Mouse (Mus musculus) neural tube, embryonic 14.5 days (tissue): Measurements from ENCODE around the gene Carns1. TPM values are rescaled to one million over a fixed set of nuclear protein-coding genes. Genes with fewer than 3 reads are reported as not detected.
A peak's percentile ranks its signal among the peaks of the same experiment; 100 is the strongest.

Source experiments
- ATAC-seq: fragments of 200-750 bp; cut with Nextera tagmentation; 2 replicates; pipeline ENCODE4 v1.8.0; 2017; ENCODE audit warnings: low read depth, mild to moderate bottlenecking, moderate TSS enrichment, moderate library complexity
- H3K27ac ChIP-seq: fragments of 300-500 bp; sonication (generic); 2 replicates; pipeline ENCODE4 v1.5.1; 2014; ENCODE audit warnings: low read depth, mild to moderate bottlenecking, control low read depth, low read length, moderate library complexity, mixed read lengths
- H3K27me3 ChIP-seq: fragments of 300-500 bp; sonication (generic); 2 replicates; pipeline ENCODE4 v1.6.1; 2014; ENCODE audit warnings: low read length; ENCODE audit not compliant: control insufficient read depth, insufficient read depth
- H3K36me3 ChIP-seq: fragments of 300-500 bp; sonication (generic); 2 replicates; pipeline ENCODE4 v1.6.1; 2014; ENCODE audit warnings: low read length, mixed read lengths; ENCODE audit not compliant: control insufficient read depth, insufficient read depth
- H3K4me1 ChIP-seq: fragments of 300-500 bp; sonication (generic); 2 replicates; pipeline ENCODE4 v1.6.1; 2014; ENCODE audit warnings: low read length; ENCODE audit not compliant: control insufficient read depth, insufficient read depth
- H3K4me2 ChIP-seq: fragments of 300-500 bp; sonication (generic); 2 replicates; pipeline ENCODE4 v1.6.1; 2014; ENCODE audit warnings: mild to moderate bottlenecking, low read depth, low read length, control low read depth
- H3K4me3 ChIP-seq: fragments of 300-500 bp; sonication (generic); 2 replicates; pipeline ENCODE4 v1.5.1; 2014; ENCODE audit warnings: low read depth, low read length, control low read depth, mixed read lengths
- H3K9ac ChIP-seq: fragments of 300-500 bp; sonication (generic); replicated peaks from 2 replicates; pipeline ENCODE4 v1.6.1; 2014; ENCODE audit warnings: low read depth, mild to moderate bottlenecking, control low read depth, low read length, mixed read lengths
- H3K9me3 ChIP-seq: fragments of 300-500 bp; sonication (generic); 2 replicates; pipeline ENCODE4 v1.6.1; 2016; ENCODE audit warnings: low read length; ENCODE audit not compliant: control insufficient read depth
- WGBS: fragments of 180-500 bp; shearing (Covaris S2); extraction: QIAGEN DNeasy Blood & Tissue Kit; methylation state at CpG from one replicate; pipeline ENCODE4 v1.1.7; 2014; 5-methylcytosine and 5-hydroxymethylcytosine counted together
- polyA plus RNA-seq: library from polyadenylated mRNA; unstranded; fragments of >200 nt; fragmentation: Nextera tagmentation; extraction: Ambion mirVana; gene quantifications from 2 replicates; pipeline ENCODE4 v1.2.1, GENCODE M21; 2014

Gene Carns1
- polyA plus RNA-seq, 1 experiment from 2014 or later: 3.0 TPM

DNA sequence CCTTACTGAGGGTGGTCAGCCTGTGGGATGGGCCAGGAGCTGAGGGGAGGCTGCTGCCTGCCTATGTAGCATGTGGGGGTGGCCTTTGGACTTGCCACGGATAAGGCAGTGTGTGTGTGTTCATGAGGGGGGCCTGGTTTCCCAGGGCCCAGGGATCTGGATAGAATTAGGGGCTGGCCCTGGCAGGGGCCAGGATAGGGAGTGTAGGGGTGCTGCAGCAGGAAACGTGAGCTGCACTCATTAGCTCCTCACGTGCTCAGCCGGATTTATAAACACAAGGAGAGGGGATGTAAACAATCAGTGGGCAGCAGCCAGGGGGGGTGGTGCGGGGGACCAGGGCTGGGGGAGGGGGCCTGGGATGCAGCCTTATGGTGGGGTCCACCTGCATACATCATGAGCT, 41.9 kb upstream of the Carns1 start:
- Histone ChIP-seq H3K9me3 (no peaks in the 10 kb centered on the region), H3K27ac (no peak overlapping the region), H3K9ac (no peak overlapping the region), H3K27me3 (peaks cover 18% of the 10 kb centered on the region; the same call in 1 of the 2 replicates), H3K4me3 (no peak overlapping the region), H3K36me3 (no peaks in the 10 kb centered on the region), H3K4me1 (peaks cover 14% of the 10 kb centered on the region; the same call in 1 of the 2 replicates), H3K4me2 (no peak overlapping the region)
- no peak for ATAC-seq
- 14% methylated on average over 5 of the region's 5 CpGs for WGBS

GRCm38 (mm10) chr19:4216041-4216685, 40.9 kb upstream of the Carns1 start:
- Histone ChIP-seq H3K27ac (no peak overlapping the region), H3K4me3 (no peak overlapping the region), H3K36me3 (no peaks in the 10 kb centered on the region), H3K27me3 (peaks cover 18% of the 10 kb centered on the region; the same call in 1 of the 2 replicates), H3K9me3 (no peaks in the 10 kb centered on the region), H3K4me1 (peaks cover 14% of the 10 kb centered on the region; the same call in 1 of the 2 replicates), H3K4me2 (peak overlapping the region; percentile 16; the same call in 1 of the 2 replicates), H3K9ac (no peak overlapping the region)
- 20% methylated on average over 14 of the region's 14 CpGs for WGBS
- ATAC-seq: no peak

GRCm38 (mm10) chr19:4215451-4215840, 40.2 kb upstream of the Carns1 start:
- no peaks in the 10 kb centered on the region for H3K9me3 ChIP-seq
- H3K27me3 ChIP-seq: peaks cover 18% of the 10 kb centered on the region; the same call in 1 of the 2 replicates
- peak overlapping the region; percentile 94 for H3K4me2 ChIP-seq
- ATAC-seq: no peak
- H3K27ac ChIP-seq: no peak overlapping the region
- WGBS: 4% methylated on average over 20 of the region's 21 CpGs
- H3K4me3 ChIP-seq: peak overlapping the region; percentile 44
- H3K4me1 ChIP-seq: peaks cover 14% of the 10 kb centered on the region; the same call in 1 of the 2 replicates
- peak overlapping the region; percentile 56 for H3K9ac ChIP-seq
- H3K36me3 ChIP-seq: no peaks in the 10 kb centered on the region

GRCm38 (mm10) chr19:4214771-4215450, 39.6 kb upstream of the Carns1 start:
- WGBS: 0% methylated on average over 59 of the region's 81 CpGs
- H3K9ac ChIP-seq: peak overlapping the region; percentile 56
- H3K9me3 ChIP-seq: no peaks in the 10 kb centered on the region
- peak overlapping the region; percentile 44 for H3K4me3 ChIP-seq
- H3K36me3 ChIP-seq: no peaks in the 10 kb centered on the region
- peak overlapping the region; percentile 94 for H3K4me2 ChIP-seq
- H3K27me3 ChIP-seq: peaks cover 18% of the 10 kb centered on the region; the same call in 1 of the 2 replicates
- H3K27ac ChIP-seq: no peak overlapping the region
- H3K4me1 ChIP-seq: peaks cover 14% of the 10 kb centered on the region; the same call in 1 of the 2 replicates
- ATAC-seq: peak; percentile 50; the same call in 1 of the 2 replicates

GRCm38 (mm10) chr19:4214071-4214770, 38.9 kb upstream of the Carns1 start, which contains the start of the genes Clcf1 and AC109138.7:
Clcf1 (plus strand) TSS chr19:4214238.
AC109138.7 (plus strand) TSS chr19:4214357.
- ATAC-seq: peak; percentile 55; the same call in 1 of the 2 replicates
- no peaks in the 10 kb centered on the region for H3K36me3 ChIP-seq
- peak within 1 kb of the TSS; percentile 94 for H3K4me2 ChIP-seq
- peaks cover 14% of the 10 kb centered on the region; the same call in 1 of the 2 replicates for H3K4me1 ChIP-seq
- no peaks in the 10 kb centered on the region for H3K9me3 ChIP-seq
- H3K27ac ChIP-seq: no peak within 1 kb of the TSS
- 0% methylated on average over 32 of the region's 49 CpGs for WGBS
- H3K4me3 ChIP-seq: peak within 1 kb of the TSS; percentile 44
- H3K9ac ChIP-seq: peak within 1 kb of the TSS; percentile 56
- H3K27me3 ChIP-seq: peaks cover 18% of the 10 kb centered on the region; the same call in 1 of the 2 replicates

DNA sequence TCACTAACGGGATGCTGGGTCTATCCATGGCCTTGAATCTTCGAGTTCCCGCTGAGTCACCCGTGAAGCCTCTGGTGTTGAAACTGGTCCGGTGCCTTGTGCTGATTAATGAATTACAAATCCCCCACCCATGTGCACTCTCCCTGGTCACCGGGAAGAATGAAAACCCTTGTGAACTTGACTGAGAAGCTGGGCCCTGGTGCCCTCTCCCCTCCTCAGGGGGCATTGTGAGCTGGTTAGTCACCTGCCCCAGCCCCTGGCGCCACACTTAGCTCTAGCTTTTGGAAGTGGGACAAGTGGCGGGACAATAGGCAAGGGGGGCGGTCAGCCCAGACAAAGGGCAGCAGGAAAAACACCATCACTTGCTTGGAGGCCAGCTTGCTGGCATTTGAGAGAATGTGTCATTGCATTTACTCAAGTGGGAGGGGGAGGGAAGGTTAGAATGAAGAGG, 38.3 kb upstream of the Carns1 start:
- Histone ChIP-seq H3K4me3 (no peak overlapping the region; the same call in 1 of the 2 replicates), H3K27ac (no peak overlapping the region), H3K4me2 (no peak overlapping the region; the same call in 1 of the 2 replicates), H3K9ac (no peak overlapping the region), H3K4me1 (peaks cover 14% of the 10 kb centered on the region; the same call in 1 of the 2 replicates), H3K27me3 (peaks cover 18% of the 10 kb centered on the region; the same call in 1 of the 2 replicates), H3K36me3 (no peaks in the 10 kb centered on the region), H3K9me3 (no peaks in the 10 kb centered on the region)
- 2% methylated on average over 9 of the region's 9 CpGs for WGBS
- ATAC-seq: no peak

DNA sequence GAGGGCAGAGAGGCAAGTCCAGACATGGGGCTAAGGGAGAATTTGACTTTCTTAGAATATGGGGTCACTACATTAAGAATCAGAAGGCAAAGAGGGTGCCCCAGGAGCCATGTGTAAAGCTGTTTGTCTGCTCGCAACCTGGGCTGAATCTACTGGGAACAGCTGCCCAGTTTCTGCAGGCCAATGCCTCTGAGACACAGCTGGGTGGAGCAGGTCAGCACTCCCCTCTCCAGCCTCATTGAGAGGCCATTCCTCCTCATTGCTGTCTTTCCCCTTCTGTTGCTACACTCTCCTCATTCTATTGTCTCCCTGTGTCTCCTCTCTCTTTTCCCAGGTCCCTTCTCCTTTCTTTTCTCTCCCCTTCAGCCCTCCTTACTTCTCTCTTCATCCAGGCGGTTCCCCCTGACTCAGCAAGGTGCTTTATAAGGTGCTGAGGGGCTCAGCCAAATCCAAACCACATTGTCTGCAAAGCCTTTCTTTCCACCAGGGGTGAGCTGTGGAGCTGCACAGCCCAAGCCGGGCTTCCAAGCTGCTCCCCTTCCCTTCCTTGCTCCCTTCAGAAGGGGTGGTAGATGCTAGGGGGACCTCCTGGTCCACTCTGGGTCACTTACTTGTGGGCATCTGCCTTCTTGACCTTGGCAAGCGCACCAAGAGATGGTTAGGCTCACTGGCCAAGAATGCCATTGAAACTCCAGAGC, 36.8 kb upstream of the Carns1 start:
- Histone ChIP-seq H3K36me3 (no peaks in the 10 kb centered on the region), H3K9ac (no peak overlapping the region), H3K4me2 (no peak overlapping the region), H3K27me3 (peaks cover 15% of the 10 kb centered on the region; the same call in 1 of the 2 replicates), H3K27ac (no peak overlapping the region), H3K9me3 (no peaks in the 10 kb centered on the region), H3K4me1 (peaks cover 14% of the 10 kb centered on the region; the same call in 1 of the 2 replicates), H3K4me3 (no peak overlapping the region)
- no peak for ATAC-seq
- WGBS: 35% methylated on average over 4 of the region's 4 CpGs

- Histone ChIP-seq H3K4me1 (no peaks in the 10 kb centered on the region), H3K27ac (no peak overlapping the region), H3K4me2 (no peak overlapping the region), H3K9me3 (no peaks in the 10 kb centered on the region), H3K4me3 (no peak overlapping the region), H3K27me3 (peaks cover 1% of the 10 kb centered on the region; the same call in 1 of the 2 replicates), H3K36me3 (no peaks in the 10 kb centered on the region), H3K9ac (no peak overlapping the region)
- WGBS: 71% methylated on average over 5 of the region's 5 CpGs
- ATAC-seq: no peak
These were observed 33.3 kb upstream of the Carns1 start for GRCm38 (mm10) chr19:4208563-4208962.
